Mouse (Mus musculus) lung, postnatal 25 days (tissue): ENCODE data around the gene Eml2.
"Not testable (repeated sequence)": the region's sequence is repeated elsewhere in the genome, so short reads cannot be mapped to it uniquely, and the experiment has no call there.

Source experiments
- DNase-seq: peaks from one replicate; pipeline ENCODE4 v3.0.0; 2022; ENCODE audit warnings: low spot score

Eml2 gene

GRCm38 (mm10) chr7:19175708-19176515 lies at the start of gene Eml2:
Eml2 (plus strand) TSS chr7:19176421.
- no peak for DNase-seq

GRCm38 (mm10) chr7:19127744-19128143 lies 48.5 kb upstream of the Eml2 start:
- no peak for DNase-seq

GRCm38 (mm10) chr7:19129396-19129795 lies 46.8 kb upstream of the Eml2 start:
- no peak for DNase-seq

- DNase-seq = no peak
These were observed 45.6 kb upstream of the Eml2 start for GRCm38 (mm10) chr7:19130657-19131056.

- peak; percentile 98 for DNase-seq
These were observed 44.8 kb upstream of the Eml2 start for GRCm38 (mm10) chr7:19131324-19131848.

GRCm38 (mm10) chr7:19136168-19136567 lies 40.1 kb upstream of the Eml2 start:
- no peak for DNase-seq

- DNase-seq = no peak
These were observed 39.4 kb upstream of the Eml2 start for GRCm38 (mm10) chr7:19136673-19137334.

GRCm38 (mm10) chr7:19137380-19137779 lies 38.8 kb upstream of the Eml2 start:
- DNase-seq = no peak

- no peak for DNase-seq
These were observed 29.4 kb upstream of the Eml2 start for GRCm38 (mm10) chr7:19146793-19147192.

GRCm38 (mm10) chr7:19147497-19148045 lies 28.6 kb upstream of the Eml2 start:
- no peak for DNase-seq

GRCm38 (mm10) chr7:19148180-19148874 lies 27.9 kb upstream of the Eml2 start:
- no peak for DNase-seq

GRCm38 (mm10) chr7:19148875-19149541 lies 27.2 kb upstream of the Eml2 start, which contains the start of gene Qpctl:
Qpctl (minus strand) TSS chr7:19149291.
- DNase-seq = peak; percentile 100

- DNase-seq = peak; percentile 95
These were observed 26.6 kb upstream of the Eml2 start, which contains the start of gene Snrpd2 for GRCm38 (mm10) chr7:19149626-19150025. Snrpd2 (plus strand) TSS chr7:19149722.

- not testable (repeated sequence) for DNase-seq
These were observed 25.1 kb upstream of the Eml2 start for GRCm38 (mm10) chr7:19151121-19151520.

GRCm38 (mm10) chr7:19154796-19155195 lies 21.4 kb upstream of the Eml2 start:
- no peak for DNase-seq

GRCm38 (mm10) chr7:19155825-19156475 lies 20.3 kb upstream of the Eml2 start:
- DNase-seq = no peak

- peak; percentile 93 for DNase-seq
These were observed 18.9 kb upstream of the Eml2 start for GRCm38 (mm10) chr7:19157160-19157800.

- DNase-seq = no peak
These were observed 17.6 kb upstream of the Eml2 start for GRCm38 (mm10) chr7:19158601-19159000.

GRCm38 (mm10) chr7:19159411-19159810 lies 16.8 kb upstream of the Eml2 start:
- no peak for DNase-seq

- no peak for DNase-seq
These were observed 16.1 kb upstream of the Eml2 start for GRCm38 (mm10) chr7:19160115-19160514.
